Mouse (Mus musculus): ENCODE measurements around the gene Dbndd2. TPM values are rescaled to one million over a fixed set of nuclear protein-coding genes. Genes with fewer than 3 reads are reported as not detected.
A peak's percentile ranks its signal among the peaks of the same experiment; 100 is the strongest.

The Dbndd2 gene
- polyA plus RNA-seq, 1 experiment from 2014 or later = 4.2 TPM

DNA sequence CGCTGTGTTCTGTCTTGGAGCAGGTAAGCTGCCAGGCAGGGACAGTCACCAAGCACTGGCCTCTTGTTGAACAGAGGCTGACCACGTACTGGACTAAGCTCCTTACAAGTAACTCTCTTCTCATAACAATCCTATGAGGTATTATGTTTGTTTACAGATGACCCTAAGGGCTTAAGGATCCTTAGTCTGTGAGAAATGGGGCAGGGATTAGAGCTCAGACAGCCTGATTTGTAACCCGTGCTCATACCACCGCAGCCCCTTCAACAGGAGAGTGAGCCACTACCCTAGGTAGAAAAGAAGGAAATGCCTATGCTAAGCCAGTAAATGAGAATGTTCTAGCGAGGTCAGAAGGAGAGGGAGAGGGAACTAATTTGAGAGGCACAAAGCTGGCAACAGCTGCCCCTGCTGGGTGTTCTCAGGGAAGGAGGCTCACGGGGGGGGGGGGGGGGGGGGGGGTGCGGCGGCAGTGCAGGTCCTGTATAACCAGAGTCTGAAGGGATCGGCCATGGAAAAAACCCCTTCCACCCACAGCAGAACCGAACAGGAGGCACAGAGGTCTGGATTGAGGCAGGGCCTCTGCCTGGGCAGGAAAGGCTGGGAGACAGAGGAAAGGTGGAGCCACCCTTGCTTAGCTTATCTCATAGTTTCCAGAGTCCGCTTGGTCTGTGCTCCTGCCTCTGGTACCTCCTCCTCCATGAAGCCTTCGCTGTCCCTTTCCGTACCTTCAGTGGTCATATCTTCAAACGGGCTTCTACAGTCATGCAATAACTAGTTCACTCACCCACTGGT, 26.4 kb downstream of the Dbndd2 start:
- Histone ChIP-seq H3K36me3 (replicated peaks; ENCODE audit: control insufficient read depth, insufficient read depth, low read depth, low read length) (no peaks in the 10 kb centered on the region; the same call in 1 of the 2 replicates), H3K9ac (replicated peaks; ENCODE audit: low read length) (no peak overlapping the region), H3K27me3 (ENCODE audit: control insufficient read depth, insufficient read depth, low read length) (no peaks in the 10 kb centered on the region), H3K9me3 (replicated peaks; ENCODE audit: control insufficient read depth, low read length) (no peaks in the 10 kb centered on the region), H3K27ac (replicated peaks; ENCODE audit: low read depth, low read length) (no peak overlapping the region), H3K4me1 (ENCODE audit: control insufficient read depth, insufficient read depth, low read length) (no peaks in the 10 kb centered on the region), H3K4me3 (ENCODE audit: low read depth, low read length) (no peak overlapping the region), H3K4me2 (ENCODE audit: low read depth, low read length) (no peak overlapping the region)
- WGBS = 67% methylated on average over 13 of the region's 14 CpGs
- ATAC-seq (replicated peaks; ENCODE audit: insufficient number of reproducible peaks, low FRiP score, low TSS enrichment, low read depth) (no peak), DNase-seq (ENCODE audit: low spot score) (no peak)

DNA sequence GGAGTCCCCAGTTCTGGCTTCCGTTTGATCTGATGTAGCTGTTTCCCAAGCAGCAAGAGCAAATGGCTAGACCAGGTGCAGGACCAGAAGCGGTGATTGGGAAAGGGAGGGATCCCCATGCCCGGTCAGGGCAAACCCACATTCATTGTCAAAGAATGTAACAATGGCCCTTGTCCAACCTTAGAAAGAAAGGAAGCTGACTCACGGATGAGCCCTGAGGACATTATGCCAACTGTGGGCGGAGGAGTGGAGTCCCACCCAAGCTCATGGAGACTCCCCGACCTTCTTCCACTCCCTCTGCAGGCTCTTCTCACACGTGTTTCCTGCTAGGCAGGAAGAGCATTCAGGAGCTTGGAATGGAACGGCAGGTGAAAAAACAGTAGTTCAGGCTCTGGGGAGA, 27.5 kb downstream of the Dbndd2 start:
- no peak for ATAC-seq (replicated peaks; ENCODE audit: insufficient number of reproducible peaks, low FRiP score, low TSS enrichment, low read depth)
- WGBS = 68% methylated on average over 8 of the region's 8 CpGs
- no peaks in the 10 kb centered on the region for H3K27me3 ChIP-seq (ENCODE audit: control insufficient read depth, insufficient read depth, low read length)
- H3K4me2 ChIP-seq (ENCODE audit: low read depth, low read length) = no peak overlapping the region
- no peak overlapping the region for H3K9ac ChIP-seq (replicated peaks; ENCODE audit: low read length)
- no peak for DNase-seq (ENCODE audit: low spot score)
- H3K4me3 ChIP-seq (ENCODE audit: low read depth, low read length) = no peak overlapping the region
- H3K9me3 ChIP-seq (replicated peaks; ENCODE audit: control insufficient read depth, low read length) = no peaks in the 10 kb centered on the region
- H3K27ac ChIP-seq (replicated peaks; ENCODE audit: low read depth, low read length) = no peak overlapping the region
- no peaks in the 10 kb centered on the region; the same call in 1 of the 2 replicates for H3K36me3 ChIP-seq (replicated peaks; ENCODE audit: control insufficient read depth, insufficient read depth, low read depth, low read length)
- H3K4me1 ChIP-seq (ENCODE audit: control insufficient read depth, insufficient read depth, low read length) = no peaks in the 10 kb centered on the region

DNA sequence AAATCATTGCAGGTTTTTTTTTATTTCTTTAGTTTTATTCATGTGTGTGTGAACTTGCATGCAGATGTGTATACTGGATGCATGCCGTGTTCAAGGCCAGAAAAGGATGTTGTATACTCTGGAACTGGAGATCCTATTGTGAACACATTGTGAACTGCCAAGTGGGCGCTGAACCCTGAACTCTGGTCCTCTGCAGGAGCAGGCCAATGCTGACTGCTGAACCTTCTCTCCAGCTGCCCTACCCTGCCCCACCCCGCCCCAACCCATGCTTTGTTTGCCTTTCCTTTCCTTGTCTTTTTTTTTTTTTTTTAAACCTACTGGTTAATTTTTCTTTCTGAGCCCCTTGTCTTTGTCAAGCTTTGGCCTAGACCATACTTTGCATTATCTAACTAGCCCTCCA, 29.0 kb downstream of the Dbndd2 start:
- Histone ChIP-seq H3K9ac (replicated peaks; ENCODE audit: low read length) (no peak overlapping the region), H3K4me3 (ENCODE audit: low read depth, low read length) (no peak overlapping the region), H3K27me3 (ENCODE audit: control insufficient read depth, insufficient read depth, low read length) (no peaks in the 10 kb centered on the region), H3K27ac (replicated peaks; ENCODE audit: low read depth, low read length) (no peak overlapping the region), H3K4me2 (ENCODE audit: low read depth, low read length) (no peak overlapping the region), H3K36me3 (replicated peaks; ENCODE audit: control insufficient read depth, insufficient read depth, low read depth, low read length) (no peaks in the 10 kb centered on the region; the same call in 1 of the 2 replicates), H3K4me1 (ENCODE audit: control insufficient read depth, insufficient read depth, low read length) (no peaks in the 10 kb centered on the region), H3K9me3 (replicated peaks; ENCODE audit: control insufficient read depth, low read length) (no peaks in the 10 kb centered on the region)
- no peak for DNase-seq (ENCODE audit: low spot score)
- no peak for ATAC-seq (replicated peaks; ENCODE audit: insufficient number of reproducible peaks, low FRiP score, low TSS enrichment, low read depth)
- WGBS = 91% methylated on average over 3 of the region's 3 CpGs

DNA sequence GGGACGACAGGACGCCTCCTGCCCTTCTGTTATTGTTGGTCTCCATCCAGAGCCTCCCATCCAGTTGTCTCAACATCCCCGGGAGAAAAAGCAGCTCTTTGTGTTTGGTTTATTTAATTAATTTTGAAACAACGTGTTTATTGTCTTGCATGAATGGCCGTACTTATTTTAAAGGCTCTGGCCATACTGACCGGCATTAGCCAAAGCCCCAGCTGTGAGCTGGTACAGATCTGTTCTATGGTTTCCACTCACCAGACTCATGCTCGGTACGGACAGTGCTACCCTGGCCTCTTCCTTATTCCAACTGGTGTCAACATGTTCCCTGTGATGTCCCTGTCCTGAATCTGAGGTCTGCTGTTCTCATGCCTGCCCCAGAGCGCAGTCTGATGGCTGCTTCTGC, 30.0 kb downstream of the Dbndd2 start:
- H3K27me3 ChIP-seq (ENCODE audit: control insufficient read depth, insufficient read depth, low read length) = no peaks in the 10 kb centered on the region
- no peaks in the 10 kb centered on the region for H3K4me1 ChIP-seq (ENCODE audit: control insufficient read depth, insufficient read depth, low read length)
- H3K27ac ChIP-seq (replicated peaks; ENCODE audit: low read depth, low read length) = no peak overlapping the region
- no peak overlapping the region for H3K4me2 ChIP-seq (ENCODE audit: low read depth, low read length)
- no peaks in the 10 kb centered on the region for H3K36me3 ChIP-seq (replicated peaks; ENCODE audit: control insufficient read depth, insufficient read depth, low read depth, low read length)
- H3K9me3 ChIP-seq (replicated peaks; ENCODE audit: control insufficient read depth, low read length) = no peaks in the 10 kb centered on the region
- DNase-seq (ENCODE audit: low spot score) = no peak
- no peak overlapping the region for H3K4me3 ChIP-seq (ENCODE audit: low read depth, low read length)
- WGBS = 74% methylated on average over 9 of the region's 9 CpGs
- no peak for ATAC-seq (replicated peaks; ENCODE audit: insufficient number of reproducible peaks, low FRiP score, low TSS enrichment, low read depth)
- H3K9ac ChIP-seq (replicated peaks; ENCODE audit: low read length) = no peak overlapping the region

DNA sequence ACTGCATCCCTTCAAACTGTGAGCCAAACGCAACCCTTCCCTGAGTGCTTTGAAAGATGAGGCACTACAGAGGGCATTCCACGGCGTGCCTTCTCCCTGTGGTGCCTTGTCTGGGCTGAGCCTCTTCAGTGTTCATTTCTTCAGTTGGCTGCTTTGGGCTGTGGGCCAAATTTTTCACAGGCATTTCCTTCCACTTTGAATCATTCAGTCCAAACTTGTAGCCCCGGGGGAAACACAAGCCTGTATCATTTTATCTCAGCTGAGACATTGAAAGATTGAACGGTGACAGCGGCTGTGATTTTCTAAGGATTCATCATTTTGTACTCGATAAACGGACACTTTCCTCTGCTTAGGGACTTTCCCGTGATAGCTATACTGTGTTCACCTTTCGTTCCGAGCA, 30.7 kb downstream of the Dbndd2 start:
- Histone ChIP-seq H3K4me1 (ENCODE audit: control insufficient read depth, insufficient read depth, low read length) (no peaks in the 10 kb centered on the region), H3K9ac (replicated peaks; ENCODE audit: low read length) (no peak overlapping the region), H3K36me3 (replicated peaks; ENCODE audit: control insufficient read depth, insufficient read depth, low read depth, low read length) (no peaks in the 10 kb centered on the region), H3K4me3 (ENCODE audit: low read depth, low read length) (no peak overlapping the region), H3K27me3 (ENCODE audit: control insufficient read depth, insufficient read depth, low read length) (no peaks in the 10 kb centered on the region), H3K4me2 (ENCODE audit: low read depth, low read length) (no peak overlapping the region), H3K9me3 (replicated peaks; ENCODE audit: control insufficient read depth, low read length) (no peaks in the 10 kb centered on the region), H3K27ac (replicated peaks; ENCODE audit: low read depth, low read length) (no peak overlapping the region)
- 91% methylated on average over 11 of the region's 11 CpGs for WGBS
- no peak for ATAC-seq (replicated peaks; ENCODE audit: insufficient number of reproducible peaks, low FRiP score, low TSS enrichment, low read depth)
- DNase-seq (ENCODE audit: low spot score) = no peak

DNA sequence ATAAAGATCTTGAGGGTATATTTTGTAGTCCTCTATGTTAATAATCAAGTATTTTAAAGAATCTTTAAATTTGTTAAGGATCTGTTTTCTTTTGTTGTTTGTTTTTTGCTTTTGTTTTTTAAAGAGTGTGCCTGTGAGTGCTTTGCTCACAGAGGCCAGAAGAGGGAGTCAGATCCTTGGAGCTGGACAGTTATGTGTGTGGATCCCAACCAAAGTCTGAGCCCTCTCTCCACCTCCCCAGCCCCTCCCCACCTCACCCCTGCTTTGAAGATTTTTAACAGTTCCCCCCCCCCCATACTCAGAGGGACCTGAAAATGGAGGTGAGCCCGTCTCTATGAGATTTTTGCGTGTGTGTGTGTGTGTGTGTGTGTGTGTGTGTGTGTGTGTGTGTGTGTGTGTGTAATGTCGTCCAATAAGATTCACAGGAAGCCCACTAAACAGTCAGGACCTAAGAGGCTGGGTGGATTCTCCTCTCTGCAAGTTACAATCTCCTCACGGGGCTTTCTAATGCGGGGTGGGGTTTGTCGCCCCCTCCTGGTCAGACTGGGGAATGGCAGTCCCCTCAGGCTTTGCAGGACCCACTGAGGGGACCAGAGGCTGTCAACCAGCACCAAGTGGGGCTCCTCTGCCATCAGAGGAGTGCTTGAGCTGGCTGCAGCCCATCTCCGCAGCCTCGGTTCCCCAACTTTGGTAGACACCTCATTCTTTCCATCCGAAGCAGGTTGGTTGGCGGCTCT, 31.7 kb downstream of the Dbndd2 start:
- peak; percentile 63 for DNase-seq (ENCODE audit: low spot score)
- Histone ChIP-seq H3K4me1 (ENCODE audit: control insufficient read depth, insufficient read depth, low read length) (peaks cover 5% of the 10 kb centered on the region; the same call in 1 of the 2 replicates), H3K4me3 (ENCODE audit: low read depth, low read length) (no peak overlapping the region), H3K27ac (replicated peaks; ENCODE audit: low read depth, low read length) (no peak overlapping the region), H3K9me3 (replicated peaks; ENCODE audit: control insufficient read depth, low read length) (no peaks in the 10 kb centered on the region), H3K9ac (replicated peaks; ENCODE audit: low read length) (no peak overlapping the region), H3K36me3 (replicated peaks; ENCODE audit: control insufficient read depth, insufficient read depth, low read depth, low read length) (no peaks in the 10 kb centered on the region), H3K27me3 (ENCODE audit: control insufficient read depth, insufficient read depth, low read length) (no peaks in the 10 kb centered on the region), H3K4me2 (ENCODE audit: low read depth, low read length) (no peak overlapping the region)
- no peak for ATAC-seq (replicated peaks; ENCODE audit: insufficient number of reproducible peaks, low FRiP score, low TSS enrichment, low read depth)
- WGBS = 37% methylated on average over 10 of the region's 10 CpGs

DNA sequence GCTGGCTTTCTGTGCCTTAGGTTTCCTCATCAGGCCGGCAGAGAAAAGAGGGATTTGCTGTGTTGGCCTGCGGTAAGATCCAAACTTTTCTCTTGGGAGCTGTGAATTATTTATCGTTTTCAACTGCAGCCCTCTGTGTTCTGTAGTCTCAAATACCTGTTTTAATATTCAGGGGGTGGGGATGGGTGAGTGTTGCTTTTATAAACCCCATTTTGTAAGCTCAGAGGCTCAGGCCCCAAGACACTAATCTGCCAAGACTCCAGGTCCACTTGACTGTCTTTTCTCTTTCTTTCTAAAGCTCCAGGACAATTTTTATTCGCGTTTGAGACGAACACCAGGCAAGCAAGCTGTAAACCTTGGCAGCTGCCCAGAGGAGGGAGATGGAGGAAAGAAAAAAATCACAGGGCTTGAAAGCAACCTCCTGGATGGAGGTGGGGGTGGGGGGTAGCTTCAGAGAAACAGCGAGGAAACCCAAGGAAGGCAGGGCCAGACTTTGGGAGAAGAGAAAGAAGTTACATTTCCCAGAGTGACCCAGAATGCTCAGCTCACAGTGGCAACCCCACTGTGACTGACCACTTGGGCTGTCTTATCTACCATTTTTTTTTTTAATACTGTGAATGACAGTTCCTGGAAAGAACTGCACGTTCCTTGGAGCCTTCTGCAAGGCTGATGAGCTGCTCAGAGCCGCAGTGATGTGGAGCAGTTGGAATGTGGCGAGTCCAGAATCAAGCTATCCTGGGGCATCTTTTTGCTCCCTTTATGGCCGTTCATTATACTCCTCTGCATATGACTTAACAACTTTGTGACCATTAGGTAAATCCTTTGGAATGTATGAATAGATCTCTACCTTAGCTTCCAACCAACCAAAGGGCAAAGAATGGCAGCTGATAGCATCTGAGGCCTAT, 32.6 kb downstream of the Dbndd2 start:
- WGBS = 68% methylated on average over 11 of the region's 11 CpGs

More for the DNA sequence above, 32.6 kb downstream of the Dbndd2 start:
- no peak overlapping the region for H3K4me3 ChIP-seq (ENCODE audit: low read depth, low read length)
- ATAC-seq (replicated peaks; ENCODE audit: insufficient number of reproducible peaks, low FRiP score, low TSS enrichment, low read depth) (no peak), DNase-seq (ENCODE audit: low spot score) (no peak)
- no peaks in the 10 kb centered on the region for H3K9me3 ChIP-seq (replicated peaks; ENCODE audit: control insufficient read depth, low read length)
- no peak overlapping the region for H3K27ac ChIP-seq (replicated peaks; ENCODE audit: low read depth, low read length)
- H3K36me3 ChIP-seq (replicated peaks; ENCODE audit: control insufficient read depth, insufficient read depth, low read depth, low read length) = no peaks in the 10 kb centered on the region
- no peak overlapping the region for H3K9ac ChIP-seq (replicated peaks; ENCODE audit: low read length)
- H3K27me3 ChIP-seq (ENCODE audit: control insufficient read depth, insufficient read depth, low read length) = no peaks in the 10 kb centered on the region
- no peak overlapping the region for H3K4me2 ChIP-seq (ENCODE audit: low read depth, low read length)
- peaks cover 5% of the 10 kb centered on the region; the same call in 1 of the 2 replicates for H3K4me1 ChIP-seq (ENCODE audit: control insufficient read depth, insufficient read depth, low read length)

Measured in embryonic facial prominence, embryonic 11.5 days (tissue).